Mouse (Mus musculus): Measurements from ENCODE around the gene Ripply1. TPM values are rescaled to one million over a fixed set of nuclear protein-coding genes. Genes with fewer than 3 reads are reported as not detected.

The Ripply1 gene
- polyA plus RNA-seq (2015; fragmentation: Nextera tagmentation; extraction: Ambion mirVana) = 0.27 and 0.33 TPM in 2 replicates

GRCm38 (mm10) chrX:139782278-139783044 lies at the start of gene Ripply1:
TSS of gene Ripply1 (minus strand) at chrX:139782353.

DNA sequence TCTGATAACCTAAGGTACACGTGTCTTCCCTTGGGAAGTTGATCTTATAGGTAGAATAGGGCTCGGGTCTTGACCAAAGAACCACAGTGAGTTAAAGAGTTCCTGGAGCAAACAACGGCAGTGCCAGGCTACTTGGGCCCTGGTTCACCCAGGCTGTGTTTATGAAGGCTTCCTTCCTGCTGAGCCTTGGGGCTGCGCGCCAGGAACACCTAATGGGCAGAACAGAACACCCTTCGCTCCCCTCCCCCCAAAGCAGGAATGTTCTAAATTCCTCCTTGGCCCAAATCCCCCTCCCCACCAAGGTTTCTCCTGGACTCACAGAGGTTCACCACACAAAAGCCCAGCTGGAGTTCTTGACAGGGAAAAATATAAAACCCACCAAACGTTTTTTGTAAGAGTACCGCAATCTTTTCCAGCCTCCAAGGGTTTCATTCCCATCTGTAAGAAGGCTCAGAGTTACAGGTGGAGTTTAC lies 18.3 kb upstream of the Ripply1 start, which contains the start of gene Cldn2:
Cldn2 (plus strand) TSS at position 423 of the 473 bp plus-strand sequence.

Other genes with a start within 250 kb of the Ripply1 start
- gene Rnf128, start 219.0 kb downstream of the Ripply1 start, polyA plus RNA-seq (2015; fragmentation: Nextera tagmentation; extraction: Ambion mirVana) = 95.5 and 107 TPM in 2 replicates
- 2.3 and 3.4 TPM in 2 replicates for gene Tbc1d8b, start 97.4 kb downstream of the Ripply1 start, polyA plus RNA-seq (2015; fragmentation: Nextera tagmentation; extraction: Ambion mirVana)
- 0.39 TPM in 1 of 2 replicates, not detected in the other for gene Gm15013, start 67.9 kb downstream of the Ripply1 start, polyA plus RNA-seq (2015; fragmentation: Nextera tagmentation; extraction: Ambion mirVana)
- 0.67 and 0.85 TPM in 2 replicates for gene Cldn2, start 18.5 kb upstream of the Ripply1 start, polyA plus RNA-seq (2015; fragmentation: Nextera tagmentation; extraction: Ambion mirVana)
- 5.4 and 11.5 TPM in 2 replicates for gene Morc4, start 89.3 kb upstream of the Ripply1 start, polyA plus RNA-seq (2015; fragmentation: Nextera tagmentation; extraction: Ambion mirVana)
- 2.0 and 3.1 TPM in 2 replicates for gene Rbm41, start 216.2 kb upstream of the Ripply1 start, polyA plus RNA-seq (2015; fragmentation: Nextera tagmentation; extraction: Ambion mirVana)